Mouse (Mus musculus): ENCODE data around the gene Uroc1. TPM values are rescaled to one million over a fixed set of nuclear protein-coding genes. Genes with fewer than 3 reads are reported as not detected.

The Uroc1 gene
- polyA plus RNA-seq (2015; fragmentation: Nextera tagmentation; extraction: Ambion mirVana): not detected in 2 replicates

GRCm38 (mm10) chr6:90332561-90333425 lies at the start of gene Uroc1:
Gene Uroc1 (plus strand): TSS chr6:90333284.

DNA sequence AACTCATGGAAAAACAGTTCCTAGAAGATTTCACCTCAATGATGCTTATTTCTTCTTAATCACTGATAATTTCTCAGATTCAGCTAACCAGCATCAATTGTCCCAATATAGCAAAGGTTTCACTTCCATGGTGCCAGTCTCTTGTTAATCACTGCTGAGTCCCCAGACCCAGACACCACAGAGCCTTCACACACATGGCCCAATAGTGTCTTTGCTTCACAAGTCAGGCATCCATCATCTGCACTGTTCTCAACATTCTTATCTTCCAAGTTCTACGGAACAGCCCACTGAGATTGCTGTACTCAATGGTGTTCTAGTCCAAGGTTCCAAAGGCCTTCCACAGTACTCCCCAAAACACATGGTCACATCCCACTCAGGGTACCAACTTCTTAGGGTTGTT lies 32.2 kb upstream of the Uroc1 start, which contains the start of gene BC048671:
TSS of gene BC048671 (plus strand) at position 301 of the 400 bp plus-strand sequence.

DNA sequence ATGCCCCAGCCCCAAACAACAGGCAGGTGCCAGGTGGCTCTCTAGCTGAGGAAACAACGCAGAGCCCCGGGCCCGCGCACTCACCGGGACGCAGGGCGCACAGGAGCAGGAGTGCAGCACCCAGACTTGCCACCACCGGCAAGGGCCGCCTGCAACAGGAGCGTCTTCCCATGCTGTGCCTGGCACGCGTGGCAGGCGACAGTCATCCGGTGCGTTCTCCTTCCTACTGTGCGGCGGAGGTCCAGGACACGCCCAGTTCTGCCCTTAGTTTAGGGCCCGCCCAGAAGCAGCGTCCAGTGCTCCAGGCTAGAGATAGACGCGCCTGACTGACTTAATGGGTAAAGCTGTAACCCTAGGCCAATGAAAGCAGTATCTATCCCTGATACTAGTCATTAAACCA lies 8.1 kb upstream of the Uroc1 start, which contains the start of gene Chst13:
TSS of gene Chst13 (minus strand) at position 195 of the 400 bp plus-strand sequence.

DNA sequence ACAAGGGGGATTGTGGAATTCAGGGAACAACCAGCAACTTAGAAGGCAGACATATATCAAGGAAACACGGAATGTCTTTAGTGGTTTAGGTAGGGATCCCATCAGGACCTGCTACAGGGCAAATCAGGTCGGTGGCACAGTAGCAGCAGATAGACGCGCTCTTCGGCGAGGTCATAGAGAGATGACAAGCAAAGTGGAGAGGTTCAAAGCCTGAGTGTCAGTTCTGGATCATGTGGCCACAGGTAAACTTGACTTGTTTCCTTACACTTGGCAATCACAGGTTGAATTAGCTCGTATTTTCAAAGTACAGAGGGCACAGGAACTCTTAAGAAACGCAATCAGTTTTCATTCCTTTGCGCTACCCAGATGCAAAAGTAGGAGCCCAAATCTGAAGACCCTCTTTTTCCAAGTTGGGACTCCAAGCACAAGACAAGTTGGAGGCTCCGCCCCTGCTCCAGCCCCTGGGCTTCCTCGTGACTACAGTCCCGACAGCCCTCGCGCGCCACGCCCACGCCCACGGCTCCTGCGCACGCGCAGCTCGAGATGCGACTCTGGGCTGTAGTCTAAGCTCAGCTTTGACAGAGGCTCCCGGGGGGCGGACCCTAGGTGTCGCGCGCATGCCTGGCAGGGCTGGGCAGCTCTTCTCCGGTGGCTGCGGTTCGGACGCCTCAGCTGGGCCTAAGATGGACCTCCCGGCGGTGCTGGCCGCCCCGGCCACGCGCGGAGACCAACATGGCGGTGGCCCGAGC lies 36.1 kb downstream of the Uroc1 start, which contains the start of gene Zxdc:
TSS of gene Zxdc (plus strand) at position 517 of the 749 bp plus-strand sequence.

Other genes with a start within 250 kb of the Uroc1 start
- gene Vmn1r50, start 231.9 kb upstream of the Uroc1 start, polyA plus RNA-seq (2015; fragmentation: Nextera tagmentation; extraction: Ambion mirVana): not detected in 2 replicates
- gene Vmn1r51, start 210.7 kb upstream of the Uroc1 start, polyA plus RNA-seq (2015; fragmentation: Nextera tagmentation; extraction: Ambion mirVana): 0.10 TPM in 2 replicates
- not detected in 2 replicates for gene Vmn1r52, start 158.5 kb upstream of the Uroc1 start, polyA plus RNA-seq (2015; fragmentation: Nextera tagmentation; extraction: Ambion mirVana)
- gene V1ra8, start 130.5 kb upstream of the Uroc1 start, polyA plus RNA-seq (2015; fragmentation: Nextera tagmentation; extraction: Ambion mirVana): not detected in 2 replicates
- gene Vmn1r53, start 108.8 kb upstream of the Uroc1 start, polyA plus RNA-seq (2015; fragmentation: Nextera tagmentation; extraction: Ambion mirVana): not detected in 2 replicates
- not detected in 2 replicates for gene Vmn1r54, start 87.0 kb upstream of the Uroc1 start, polyA plus RNA-seq (2015; fragmentation: Nextera tagmentation; extraction: Ambion mirVana)
- not detected in 2 replicates for gene BC048671, start 32.1 kb upstream of the Uroc1 start, polyA plus RNA-seq (2015; fragmentation: Nextera tagmentation; extraction: Ambion mirVana)
- 0.23 and 0.45 TPM in 2 replicates for gene Chst13, start 8.1 kb upstream of the Uroc1 start, polyA plus RNA-seq (2015; fragmentation: Nextera tagmentation; extraction: Ambion mirVana)
- gene Zxdc, start 36.2 kb downstream of the Uroc1 start, polyA plus RNA-seq (2015; fragmentation: Nextera tagmentation; extraction: Ambion mirVana): 9.1 and 10.4 TPM in 2 replicates
- 6.4 and 9.7 TPM in 2 replicates for gene Cfap100, start 95.5 kb downstream of the Uroc1 start, polyA plus RNA-seq (2015; fragmentation: Nextera tagmentation; extraction: Ambion mirVana)
- 25.6 and 27.4 TPM in 2 replicates for gene Klf15, start 129.3 kb downstream of the Uroc1 start, polyA plus RNA-seq (2015; fragmentation: Nextera tagmentation; extraction: Ambion mirVana)
- gene Aldh1l1, start 153.1 kb downstream of the Uroc1 start, polyA plus RNA-seq (2015; fragmentation: Nextera tagmentation; extraction: Ambion mirVana): 89.3 and 101 TPM in 2 replicates

Data from neural tube, postnatal 0 days (tissue).